Mouse (Mus musculus) spleen, postnatal 4 days (tissue): Measurements from ENCODE around the gene Fdxr.

Experiments
- DNase-seq, 2 experiments: peaks; one replicate each; pipeline ENCODE4 v3.0.0; 2022; ENCODE audit warnings: low spot score in 2 of 2

The Fdxr gene

DNA sequence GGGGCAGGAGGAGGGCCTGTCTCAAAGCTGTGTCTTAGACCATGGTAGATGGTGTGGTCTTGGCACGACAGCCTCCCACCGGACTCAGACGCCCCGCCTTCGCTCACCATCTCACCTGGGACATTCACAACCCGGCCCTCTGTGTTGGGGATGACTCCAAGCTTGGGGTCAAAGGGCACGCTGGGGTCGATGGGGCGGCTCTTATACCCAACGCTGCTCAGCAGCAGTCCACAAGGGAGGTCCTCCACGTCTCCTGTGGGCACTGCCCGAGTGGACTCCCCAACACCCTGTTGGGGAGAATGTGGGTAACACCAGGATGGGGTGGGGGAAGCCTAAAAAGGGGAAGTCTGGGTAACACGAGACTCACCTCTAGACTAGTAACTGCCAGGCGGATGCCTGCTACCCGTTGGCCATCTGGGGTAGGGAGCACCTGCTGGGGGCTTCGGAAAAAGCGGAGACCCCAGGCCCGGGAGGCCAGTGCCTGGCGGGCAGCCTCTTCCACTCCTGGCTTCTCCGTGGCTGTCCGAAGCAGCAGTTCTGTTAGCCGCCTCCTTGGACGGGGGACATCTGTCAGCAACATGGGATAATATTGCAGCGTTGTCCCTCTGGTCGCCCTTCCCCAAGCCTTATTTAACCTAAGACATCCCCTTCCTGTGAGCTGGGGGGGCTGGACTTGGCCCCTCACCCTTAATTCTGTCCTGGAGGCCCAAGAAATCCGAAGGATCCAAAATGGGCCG is 7.4 kb downstream of the Fdxr start:
- no peak for DNase-seq

DNA sequence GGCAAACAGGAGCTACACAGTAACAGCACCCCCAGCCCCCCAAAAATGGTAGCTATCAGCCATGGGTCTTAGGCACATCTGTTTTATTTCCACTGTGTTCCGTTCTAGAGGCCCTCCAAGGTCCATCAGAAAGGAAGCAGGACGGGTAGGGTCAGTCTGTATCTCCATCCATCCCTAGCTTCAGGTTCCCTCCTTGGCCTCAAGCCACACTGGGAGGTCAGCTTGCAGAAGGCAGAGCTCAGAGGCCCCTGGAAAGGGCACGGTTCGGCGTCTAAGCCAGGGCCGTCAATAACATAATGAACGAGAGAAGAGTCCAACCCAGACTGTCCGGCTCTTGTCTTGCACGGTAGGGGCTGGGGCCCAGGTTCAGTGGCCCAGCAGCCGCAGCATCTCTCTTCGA is 8.9 kb downstream of the Fdxr start:
- DNase-seq: no peak

DNA sequence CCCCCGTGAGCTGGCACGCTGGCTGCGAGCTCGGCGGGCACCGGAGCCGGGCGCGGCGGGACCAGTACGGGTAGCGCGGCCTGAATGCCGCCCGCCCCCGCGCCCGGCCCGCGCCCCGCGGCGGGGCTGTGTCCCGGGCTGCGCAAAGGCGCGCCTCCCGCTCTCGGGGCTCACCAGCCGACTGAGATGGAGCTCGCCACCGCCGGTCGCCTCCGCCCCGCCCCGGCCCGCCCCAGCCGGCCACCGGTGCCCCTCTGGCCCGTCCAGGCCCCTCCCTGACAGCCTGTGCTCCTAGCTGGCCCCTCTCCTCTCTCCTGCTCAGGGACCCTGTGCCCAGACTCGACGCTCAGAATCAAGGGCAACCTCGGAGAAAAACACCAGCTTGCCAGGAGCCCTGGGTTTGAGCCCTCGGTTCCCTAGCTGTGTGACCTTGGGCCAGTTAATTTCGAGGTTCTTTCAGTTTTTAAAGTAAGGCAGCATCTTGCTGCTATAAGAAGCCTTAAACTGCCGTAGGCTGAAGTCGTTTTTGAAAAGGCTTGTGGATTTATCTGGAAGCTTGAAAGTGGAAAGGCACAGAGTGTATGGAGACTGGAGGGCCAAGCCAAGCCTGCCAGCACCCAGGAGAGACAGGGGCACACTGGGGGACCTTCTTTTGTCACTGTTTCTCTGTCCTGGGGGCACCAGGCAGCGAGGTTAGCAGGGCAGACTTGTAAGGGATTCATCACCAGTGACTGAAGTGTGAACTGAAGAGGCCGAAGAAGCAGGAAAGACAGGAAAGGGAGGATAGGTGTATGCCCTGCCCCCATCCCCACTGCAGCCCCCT is 9.6 kb downstream of the Fdxr start, which contains the start of gene Grin2c:
TSS of gene Grin2c (minus strand) at position 183 of the 823 bp plus-strand sequence.
- no peak for DNase-seq

DNA sequence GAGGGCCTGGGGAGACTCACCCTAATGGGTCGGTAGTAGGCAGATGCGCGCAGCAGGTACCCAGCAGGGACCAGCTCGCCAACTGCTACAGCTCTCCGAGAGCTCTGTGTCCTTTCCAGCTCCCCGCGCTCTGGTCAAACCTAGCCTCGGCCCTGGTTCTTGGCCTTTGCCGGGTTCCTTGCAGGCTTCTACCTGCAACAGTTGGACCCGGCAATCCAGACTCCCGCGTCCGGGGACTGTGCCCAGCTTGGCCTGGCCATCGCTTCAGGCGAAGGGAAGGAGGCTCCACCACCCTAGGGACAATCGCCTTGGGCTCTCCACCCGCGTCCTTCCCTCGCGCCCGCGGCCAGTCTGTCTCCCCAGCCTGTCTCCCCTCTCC is 10.5 kb downstream of the Fdxr start:
- no peak for DNase-seq

DNA sequence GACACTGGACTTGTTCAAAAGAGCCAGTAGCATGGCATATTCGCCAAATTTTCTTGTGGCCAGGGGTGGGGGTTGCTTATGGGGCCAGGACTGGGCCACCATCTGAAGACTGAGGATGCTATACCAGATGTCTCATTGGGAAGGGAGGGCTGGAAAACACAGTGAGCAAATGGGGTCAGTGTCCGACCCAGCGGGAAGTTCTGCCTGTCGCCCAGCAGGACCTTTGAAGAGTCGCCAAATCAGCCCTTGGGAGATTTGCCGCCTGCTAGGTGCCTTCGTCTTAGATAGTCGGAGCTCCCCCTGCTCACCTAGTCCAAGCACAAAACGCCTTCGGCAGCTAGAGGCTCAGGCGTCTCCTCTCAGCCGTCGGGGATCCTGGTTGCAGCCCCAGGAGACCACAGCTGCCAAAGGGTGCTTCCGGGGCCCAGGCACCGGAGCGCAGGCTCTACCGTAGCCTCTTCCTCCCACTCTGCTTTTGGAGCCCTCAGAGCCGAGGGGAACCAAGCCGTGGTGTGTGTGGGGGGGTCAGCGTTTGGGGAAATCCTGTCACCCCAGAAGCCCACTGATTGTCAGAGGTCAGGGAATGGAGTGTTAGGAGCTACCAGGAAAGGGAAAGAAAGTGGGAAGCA is 11.0 kb downstream of the Fdxr start:
- DNase-seq: no peak

DNA sequence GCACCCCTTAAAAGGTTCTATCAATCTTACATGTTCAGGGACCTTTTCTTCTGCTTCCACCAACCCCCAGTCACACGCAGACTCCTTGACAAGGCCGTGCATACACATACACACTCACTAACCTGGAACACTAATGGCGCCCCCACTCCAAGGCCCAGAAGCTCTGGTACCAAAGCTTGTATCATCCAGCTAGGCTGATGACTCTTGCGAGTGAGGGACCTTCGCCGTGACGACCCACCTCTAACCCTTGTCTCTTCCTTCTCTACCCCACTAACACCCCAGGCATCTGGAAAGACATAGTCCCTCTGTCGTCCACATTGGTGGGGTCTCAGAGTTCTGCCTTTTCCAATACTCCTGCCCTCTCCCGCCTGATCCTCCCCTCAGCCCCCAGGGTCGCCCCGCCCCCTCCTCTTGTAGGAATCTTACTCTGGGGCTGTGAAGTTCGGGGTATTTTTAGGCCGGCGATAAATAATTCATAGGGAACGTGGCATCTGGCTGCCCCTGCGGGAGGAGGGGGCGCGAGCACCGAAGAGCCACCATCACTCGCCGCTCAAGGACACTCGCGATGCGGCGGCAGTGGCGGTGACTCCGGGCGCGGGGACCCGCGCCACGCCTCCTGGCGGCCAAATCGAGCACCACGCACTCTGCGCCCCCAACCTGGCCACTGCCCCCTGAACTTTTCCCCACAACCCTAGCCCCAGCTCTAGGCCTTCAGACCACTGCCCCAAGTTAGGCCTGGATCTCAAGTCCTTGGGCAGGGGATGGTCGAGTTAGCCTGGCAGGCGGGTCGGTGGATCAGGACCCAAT is 11.8 kb downstream of the Fdxr start:
- no peak for DNase-seq

DNA sequence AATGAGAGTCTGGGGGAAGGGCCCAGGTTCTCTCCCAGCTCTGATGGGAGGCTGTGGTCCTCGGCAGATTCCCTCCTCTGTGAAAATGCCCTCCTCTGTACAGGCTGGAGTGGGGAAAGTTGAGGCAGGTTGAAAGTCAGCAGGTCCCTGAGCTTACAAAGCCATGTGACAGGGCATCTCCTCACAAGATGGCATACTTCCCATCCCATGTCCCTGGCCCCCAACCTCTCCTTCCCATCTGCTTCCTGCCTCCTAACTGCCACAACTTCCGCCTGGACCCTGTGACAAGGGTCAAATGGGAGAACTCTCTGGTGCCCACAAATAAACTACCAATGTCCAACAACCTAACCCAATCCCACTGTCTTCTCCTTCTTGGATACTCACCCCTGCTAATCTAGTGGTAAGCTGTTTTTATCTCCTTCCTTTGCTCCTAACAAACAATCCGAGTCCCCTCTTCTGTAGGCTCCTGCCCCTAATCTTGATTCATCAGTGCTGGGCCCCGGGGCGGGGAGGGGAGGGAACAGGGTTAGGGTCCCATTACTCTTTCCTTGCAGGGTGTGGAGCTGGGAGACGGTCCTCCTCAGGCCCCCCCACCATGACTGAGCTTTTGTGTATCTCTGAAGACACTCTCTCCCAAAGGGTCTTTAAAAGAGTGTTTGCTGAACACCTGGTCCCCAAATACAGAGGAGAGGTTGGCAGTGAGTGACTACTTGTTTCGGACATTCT is 12.6 kb downstream of the Fdxr start:
- DNase-seq: no peak

DNA sequence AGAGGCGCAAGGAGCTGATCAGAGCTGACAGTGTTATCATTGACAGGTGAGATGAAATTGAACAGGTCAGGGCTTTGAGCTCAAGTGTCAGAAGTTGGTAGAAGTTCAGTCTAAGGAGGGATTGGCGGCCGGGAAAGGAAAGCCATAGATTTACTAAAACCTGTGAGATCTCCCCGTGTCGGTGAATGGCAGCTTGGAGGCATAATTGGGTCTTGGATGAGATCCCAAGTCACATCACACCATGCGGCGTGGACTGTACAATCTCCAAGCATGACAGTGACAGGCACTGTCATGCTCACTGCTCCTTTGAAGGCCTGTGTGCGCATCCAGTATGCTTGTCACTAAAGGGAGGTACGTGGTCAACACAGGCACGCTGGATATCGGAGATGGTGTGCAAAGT is 13.9 kb downstream of the Fdxr start:
- DNase-seq: no peak

DNA sequence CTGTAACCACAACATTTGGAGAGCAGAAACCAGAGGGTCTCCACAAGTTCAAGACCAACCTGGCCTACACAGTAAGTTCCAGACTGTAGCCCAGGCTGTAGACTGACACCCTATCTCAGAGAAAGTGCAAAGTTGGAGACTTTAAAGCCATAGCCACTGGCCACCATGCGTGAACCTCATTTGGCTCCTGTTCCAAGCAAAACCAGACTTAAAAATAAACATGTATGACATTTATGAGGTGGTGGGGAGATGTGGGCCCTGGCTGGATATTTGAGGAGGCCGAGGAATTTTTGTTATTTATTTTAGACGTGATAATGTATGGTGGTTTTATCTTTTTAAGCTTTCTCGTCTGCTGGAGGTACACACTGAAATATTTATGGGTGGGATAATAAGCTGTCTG is 17.7 kb downstream of the Fdxr start:
- no peak for DNase-seq

DNA sequence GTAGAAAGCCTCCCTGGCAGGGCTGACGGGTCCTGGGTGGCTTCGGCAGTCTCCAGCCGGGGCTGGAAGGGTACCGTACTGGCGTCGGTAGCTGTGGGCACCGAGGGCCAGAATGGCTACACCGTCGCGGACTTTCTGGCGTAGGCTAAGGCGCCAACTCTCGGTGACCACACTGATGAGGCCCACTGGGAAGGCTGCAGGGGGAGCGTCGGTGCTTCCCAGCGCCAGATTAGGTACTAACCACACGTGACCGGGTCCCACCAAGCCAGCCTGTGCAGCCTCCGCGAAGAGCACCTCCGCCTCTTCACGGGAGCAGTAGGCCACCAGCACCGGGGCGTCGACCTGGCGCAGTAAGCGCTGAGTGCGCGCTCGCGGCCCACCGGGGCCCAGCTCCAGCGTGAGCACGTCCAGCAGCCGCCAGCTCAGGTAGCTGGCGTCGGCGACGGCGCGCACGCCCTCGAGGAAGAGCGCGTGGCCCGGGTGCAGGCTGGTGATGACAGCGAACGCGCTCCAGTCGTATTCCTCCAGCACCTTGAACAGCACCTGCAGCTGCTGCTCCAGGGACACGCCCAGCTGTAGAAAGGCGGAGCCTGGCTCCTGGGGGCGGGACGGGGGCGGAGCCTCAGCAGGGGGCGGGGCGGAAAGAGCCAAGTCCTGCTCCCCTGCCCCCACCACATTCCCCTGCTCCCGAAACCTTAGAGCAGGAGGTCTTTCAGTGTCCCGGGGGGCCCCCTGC is 18.9 kb downstream of the Fdxr start:
- no peak for DNase-seq

DNA sequence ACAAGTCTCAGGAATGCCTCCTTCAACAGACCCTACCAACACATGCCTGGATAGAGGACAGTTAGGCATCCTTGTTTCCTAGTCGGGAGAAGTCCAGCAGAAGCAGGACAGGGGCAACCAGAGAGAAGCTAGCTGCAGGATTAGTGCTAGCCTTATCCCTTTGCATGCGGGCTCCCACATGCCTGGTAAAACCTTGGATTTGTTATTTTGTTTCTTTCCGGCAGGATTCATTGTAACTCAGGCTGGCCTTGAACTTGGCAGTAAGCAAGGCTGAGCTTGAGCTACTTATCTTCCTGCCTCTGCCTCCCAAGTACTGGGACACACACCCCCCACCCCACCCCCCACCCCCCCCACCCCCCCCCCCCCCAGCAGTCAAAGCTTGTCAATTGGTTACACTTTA is 25.6 kb downstream of the Fdxr start:
- DNase-seq: no peak

DNA sequence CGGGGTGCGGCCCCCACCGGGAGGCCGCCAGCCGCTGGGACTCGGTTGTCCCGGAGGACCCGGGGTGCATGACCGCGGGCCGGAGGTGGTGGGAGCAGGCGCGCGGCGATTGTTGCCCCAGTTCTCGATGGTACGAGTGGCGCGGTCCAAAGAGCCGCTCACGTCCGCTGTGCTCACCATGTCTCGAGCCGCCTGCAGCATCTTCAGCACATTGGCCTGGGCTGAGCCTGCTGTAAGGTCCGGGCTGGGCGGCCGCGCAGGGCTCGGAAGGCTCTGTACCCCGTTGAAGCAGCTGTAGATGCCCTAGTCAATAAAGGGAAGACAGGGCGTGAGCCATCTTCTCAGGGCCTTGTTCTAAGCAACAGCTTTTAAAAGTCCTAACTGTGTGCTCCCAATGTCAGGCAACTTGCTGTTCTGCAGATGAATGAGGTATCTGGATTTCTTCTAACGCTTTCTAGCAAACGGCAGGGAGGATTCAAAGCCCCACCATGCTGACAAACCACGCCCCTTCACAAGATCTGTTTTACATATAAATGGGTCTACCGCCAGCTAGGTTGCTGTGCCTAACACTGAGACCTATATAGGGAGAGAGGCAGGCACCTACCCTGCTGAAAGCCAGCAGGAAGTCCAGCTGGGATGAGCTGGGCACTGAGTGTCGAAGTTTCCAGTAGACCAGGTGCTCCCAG is 26.3 kb downstream of the Fdxr start:
- no peak for DNase-seq

DNA sequence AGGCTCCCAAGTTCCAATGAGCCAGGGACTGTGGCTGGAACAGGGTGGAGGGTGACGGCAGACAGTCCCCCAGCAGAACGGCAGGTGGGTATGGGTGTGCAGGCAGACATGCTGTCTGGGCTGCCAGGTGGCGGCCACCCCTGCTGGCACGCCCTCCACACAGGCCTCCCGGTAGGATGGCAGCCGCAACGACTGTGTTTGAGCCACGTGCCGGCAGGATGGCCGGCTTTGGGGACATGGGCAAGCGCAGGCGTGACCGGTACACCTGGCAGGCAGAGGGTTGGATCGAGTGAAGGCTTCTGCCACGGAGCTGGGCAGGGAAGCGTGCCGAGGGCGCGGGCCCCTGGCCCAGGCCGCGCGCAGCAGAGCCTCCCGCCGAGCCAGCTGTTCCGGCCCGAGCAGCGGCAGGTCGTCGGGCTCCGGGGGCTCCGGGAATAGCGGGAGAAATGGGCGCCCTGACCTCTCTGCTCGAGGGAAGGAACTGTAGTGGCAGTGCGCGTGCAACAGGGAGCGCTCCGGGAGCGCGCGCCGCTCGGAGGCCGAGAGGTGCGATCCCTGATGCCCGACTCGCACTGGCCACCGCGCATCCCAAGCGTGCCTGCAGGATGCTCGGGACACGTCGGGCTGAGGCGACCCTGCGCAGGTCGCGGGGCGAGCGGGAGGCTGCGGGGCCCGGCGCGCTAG is 27.0 kb downstream of the Fdxr start:
- no peak for DNase-seq

DNA sequence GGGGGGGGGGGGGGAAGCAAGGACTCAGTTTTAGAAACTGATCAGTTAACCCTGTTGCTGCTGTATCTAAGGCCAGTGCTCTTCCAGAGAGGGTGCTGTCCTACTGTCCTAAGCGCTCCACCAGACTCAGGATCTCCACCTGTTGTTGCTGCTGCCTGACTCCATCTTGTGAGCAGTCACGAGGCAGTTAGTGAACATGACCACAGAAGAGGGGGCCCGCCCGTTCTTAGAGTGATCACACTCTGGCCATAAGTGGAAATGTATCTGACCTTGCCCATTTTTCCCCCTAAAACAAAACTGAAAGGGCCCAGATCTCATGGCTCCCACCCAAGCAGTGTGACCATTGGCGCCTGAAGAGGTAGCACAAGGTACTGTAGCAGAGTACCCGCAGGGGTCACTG is 28.9 kb downstream of the Fdxr start:
- DNase-seq: no peak

DNA sequence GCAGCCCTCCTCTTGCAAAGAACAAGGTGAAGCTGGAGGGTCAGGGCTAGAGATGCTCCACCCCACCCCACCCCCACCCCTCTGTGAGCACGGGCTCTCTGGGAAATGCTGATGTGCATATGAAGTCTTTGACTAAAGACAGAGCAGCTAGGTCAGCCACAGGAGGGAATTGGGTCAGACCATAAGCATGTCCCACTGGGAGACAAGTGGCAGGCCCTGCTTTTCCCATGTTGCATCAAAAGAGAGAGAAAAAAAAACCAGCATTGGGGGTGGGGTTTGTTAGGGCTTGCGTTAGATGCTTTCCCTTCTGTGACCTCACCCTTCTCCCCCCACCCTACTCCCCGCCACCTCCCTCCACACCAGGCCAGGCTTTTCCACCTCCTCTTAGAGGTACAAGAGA is 29.6 kb downstream of the Fdxr start:
- no peak for DNase-seq

DNA sequence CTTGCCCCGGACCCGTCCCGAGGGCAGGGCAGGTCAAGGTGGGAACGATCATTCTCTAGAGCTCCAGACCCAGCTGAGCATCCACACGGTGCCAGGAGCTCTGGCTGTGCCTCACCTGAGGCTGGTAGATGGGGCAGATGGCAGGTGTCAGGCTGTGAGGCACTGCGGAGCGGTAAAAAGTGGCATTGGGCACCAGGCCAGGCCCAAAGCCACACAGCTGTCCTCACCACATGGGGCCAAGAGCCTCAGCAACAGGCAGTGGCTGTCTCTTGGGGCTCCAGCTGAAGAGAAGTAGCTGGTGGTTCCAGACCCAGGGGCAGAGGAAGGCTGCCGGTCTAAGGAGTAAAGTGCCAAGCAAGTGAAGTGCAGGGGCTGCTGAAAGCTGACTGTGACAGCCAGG is 30.5 kb downstream of the Fdxr start:
- no peak for DNase-seq

DNA sequence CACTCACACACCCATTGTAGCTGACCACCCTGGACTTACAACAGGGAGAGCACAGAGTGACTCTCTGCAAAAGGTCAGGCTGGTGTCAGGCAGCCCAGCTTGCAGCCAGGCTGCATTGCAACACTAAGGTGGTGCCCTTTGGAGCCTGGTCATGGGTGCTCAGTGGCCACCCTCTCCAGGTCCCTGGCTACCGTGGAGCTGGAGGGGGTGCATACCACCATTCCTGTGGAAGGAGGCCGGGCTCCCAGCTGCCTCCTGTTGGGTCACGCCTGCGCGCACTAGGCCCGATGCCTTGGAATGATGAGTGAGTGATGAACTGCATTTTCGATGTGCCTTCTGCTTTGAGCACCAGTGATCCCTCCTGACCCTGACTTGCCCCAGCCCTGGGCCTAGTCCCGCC is 32.0 kb downstream of the Fdxr start:
- DNase-seq: no peak

DNA sequence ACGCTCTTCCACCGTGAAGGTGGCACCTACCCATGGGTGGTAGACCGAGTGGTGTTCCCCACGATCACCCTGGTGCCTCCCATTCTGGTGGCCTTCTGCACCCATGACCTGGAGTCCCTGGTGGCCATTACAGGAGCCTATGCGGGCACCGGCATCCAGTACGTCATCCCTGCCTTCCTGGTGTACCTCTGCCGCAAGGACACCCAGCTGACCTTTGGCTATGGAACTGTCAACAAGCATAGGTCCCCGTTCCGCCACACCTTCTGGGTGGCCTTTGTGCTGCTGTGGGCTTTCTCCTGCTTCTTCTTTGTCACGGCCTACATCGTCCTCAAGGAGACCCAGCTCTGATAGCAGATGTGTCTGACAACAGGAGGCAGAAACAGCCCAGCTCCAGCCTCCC is 33.1 kb downstream of the Fdxr start:
- no peak for DNase-seq

DNA sequence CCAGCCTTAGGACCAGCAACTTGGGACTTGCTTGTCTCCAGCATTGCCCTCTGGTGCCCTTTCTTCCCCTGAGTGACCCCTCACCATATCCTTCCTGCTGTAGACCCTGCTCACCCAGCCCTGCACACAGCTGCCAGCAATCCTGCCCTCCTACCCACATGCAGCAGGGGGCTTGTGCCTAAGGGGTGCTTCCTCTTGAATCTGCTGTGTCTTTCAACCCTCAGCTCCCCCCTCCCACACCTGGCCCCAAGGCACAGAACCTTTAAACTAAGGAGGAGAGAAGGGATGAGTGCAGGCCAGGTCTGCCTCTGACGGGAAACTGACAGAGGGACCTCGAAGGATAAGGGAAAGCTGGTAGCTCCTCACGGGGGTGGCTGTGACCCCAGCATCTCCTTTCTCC is 34.1 kb downstream of the Fdxr start:
- no peak for DNase-seq

DNA sequence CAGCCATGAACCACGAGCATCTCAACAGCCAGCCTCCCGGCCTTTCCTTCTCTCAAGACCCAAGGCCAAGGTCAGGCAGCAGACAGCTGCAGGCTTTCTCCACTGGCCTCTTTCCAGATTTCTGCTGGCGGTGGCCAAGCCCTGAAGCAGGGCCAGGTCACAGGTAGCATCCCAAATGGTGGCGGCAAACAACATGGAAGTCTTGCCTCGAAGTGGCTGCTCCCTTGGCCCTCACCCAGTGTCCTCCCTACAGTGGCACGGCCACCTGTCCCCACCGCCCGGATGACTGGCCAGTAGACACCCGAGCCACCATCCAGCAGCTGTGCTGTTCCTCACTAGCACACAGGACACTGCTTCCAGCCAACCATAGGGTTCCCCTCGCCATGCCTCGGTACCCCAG is 35.4 kb downstream of the Fdxr start:
- no peak for DNase-seq
